Mouse (Mus musculus) liver, embryonic 14.5 days (tissue): ENCODE data around the gene Pgm2l1.

Experiments
- CTCF ChIP-seq: IDR thresholded peaks from 2 replicates; pipeline ENCODE4 v1.5.1; 2016; ENCODE audit warnings: antibody characterized with exemption, low read depth, control low read depth
- EP300 ChIP-seq: IDR thresholded peaks from 2 replicates; pipeline ENCODE4 v1.6.1; 2016; ENCODE audit warnings: antibody characterized with exemption, low read depth

GRCm38 (mm10) chr7:100215976-100216375 is 11.2 kb upstream of the Pgm2l1 start:
- TF ChIP-seq CTCF (no peak), EP300 (no peak)
